Mouse (Mus musculus): Measurements from ENCODE around the gene Tnfrsf1a. TPM values are rescaled to one million over a fixed set of nuclear protein-coding genes. Genes with fewer than 3 reads are reported as not detected.
A peak's percentile ranks its signal among the peaks of the same experiment; 100 is the strongest.

The Tnfrsf1a gene
- polyA plus RNA-seq, 1 experiment from 2014 or later: 67.6 TPM

DNA sequence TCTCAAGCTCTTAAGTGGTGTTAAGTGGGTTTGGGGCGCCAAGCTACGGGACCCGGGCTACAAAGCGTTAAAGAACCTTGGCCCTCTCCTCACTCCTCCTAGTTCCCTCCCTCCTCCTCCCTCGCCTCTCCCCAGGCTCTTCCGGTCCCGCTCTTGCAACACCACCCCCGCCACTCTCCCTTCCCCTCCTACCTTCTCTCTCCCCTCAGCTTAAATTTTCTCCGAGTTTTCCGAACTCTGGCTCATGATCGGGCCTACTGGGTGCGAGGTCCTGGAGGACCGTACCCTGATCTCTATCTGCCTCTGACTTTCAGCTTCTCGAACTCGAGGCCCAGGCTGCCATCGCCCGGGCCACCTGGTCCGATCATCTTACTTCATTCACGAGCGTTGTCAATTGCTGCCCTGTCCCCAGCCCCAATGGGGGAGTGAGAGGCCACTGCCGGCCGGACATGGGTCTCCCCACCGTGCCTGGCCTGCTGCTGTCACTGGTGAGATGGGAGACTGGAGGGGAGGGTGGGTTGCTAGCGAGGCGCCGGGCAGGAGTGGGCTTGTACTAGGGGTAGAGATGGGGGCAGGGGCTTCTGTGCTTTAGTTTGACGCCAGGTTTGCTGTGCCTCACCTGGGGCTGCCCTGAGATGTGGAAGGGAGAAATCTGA, 541 bp downstream of the Tnfrsf1a start:
- Histone ChIP-seq H3K27me3 (replicated peaks) (no peaks in the 10 kb centered on the region), H3K9ac (peak overlapping the region; percentile 85), H3K9me3 (no peaks in the 10 kb centered on the region), H3K4me2 (peak overlapping the region; percentile 77), H3K27ac (peak overlapping the region; percentile 91), H3K4me3 (replicated peaks) (peak overlapping the region; percentile 76), H3K36me3 (no peaks in the 10 kb centered on the region), H3K4me1 (peaks cover 46% of the 10 kb centered on the region)
- peak; percentile 71 for ATAC-seq (ENCODE audit: insufficient read depth, low FRiP score, low read depth)
- 0% methylated on average over 26 of the region's 27 CpGs for WGBS

DNA sequence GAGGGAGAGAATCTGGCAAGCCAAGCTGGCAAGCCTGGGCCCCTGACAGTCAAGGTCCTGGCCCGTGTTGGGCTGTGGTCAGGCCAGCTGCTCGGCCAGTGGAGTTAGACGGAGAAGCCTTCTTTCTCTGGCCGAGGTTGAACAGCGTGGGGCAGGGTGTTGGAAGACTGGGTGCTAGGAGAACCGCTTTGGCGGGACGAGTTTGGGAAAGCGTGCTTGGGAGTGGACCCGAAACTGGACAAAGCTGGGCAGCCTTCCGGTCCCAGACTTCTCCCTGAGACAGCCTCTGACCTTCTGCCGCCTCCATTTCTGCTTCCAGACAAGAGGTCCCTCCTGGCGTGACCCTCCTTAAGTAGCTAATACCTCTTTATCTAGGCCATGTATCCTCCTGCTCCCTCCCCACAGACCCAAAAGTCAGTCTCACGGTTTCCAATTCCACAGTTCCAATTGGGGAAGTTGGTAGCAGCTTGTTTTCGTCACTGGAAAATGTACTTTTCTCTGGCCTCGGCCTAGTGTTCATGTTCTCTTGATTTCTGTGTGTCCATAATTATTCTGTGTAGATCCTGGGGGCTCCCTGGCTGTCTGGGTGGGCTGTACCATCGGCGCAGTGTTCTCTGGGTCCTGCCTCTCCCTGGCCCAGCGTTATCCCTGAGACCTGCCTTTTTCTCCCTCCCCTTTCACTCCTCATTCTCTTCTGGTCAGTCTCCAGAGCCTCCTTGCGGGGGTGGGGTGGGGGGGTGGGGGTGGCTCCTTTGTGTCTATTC, 1.3 kb downstream of the Tnfrsf1a start:
- no peaks in the 10 kb centered on the region for H3K9me3 ChIP-seq
- 2% methylated on average over 20 of the region's 20 CpGs for WGBS
- H3K4me2 ChIP-seq: peak overlapping the region; percentile 77
- peak; percentile 11; the same call in 1 of the 2 replicates for ATAC-seq (ENCODE audit: insufficient read depth, low FRiP score, low read depth)
- peak overlapping the region; percentile 85 for H3K9ac ChIP-seq
- peak overlapping the region; percentile 76 for H3K4me3 ChIP-seq (replicated peaks)
- H3K36me3 ChIP-seq: no peaks in the 10 kb centered on the region
- H3K27ac ChIP-seq: peak overlapping the region; percentile 91
- no peaks in the 10 kb centered on the region for H3K27me3 ChIP-seq (replicated peaks)
- H3K4me1 ChIP-seq: peaks cover 53% of the 10 kb centered on the region

DNA sequence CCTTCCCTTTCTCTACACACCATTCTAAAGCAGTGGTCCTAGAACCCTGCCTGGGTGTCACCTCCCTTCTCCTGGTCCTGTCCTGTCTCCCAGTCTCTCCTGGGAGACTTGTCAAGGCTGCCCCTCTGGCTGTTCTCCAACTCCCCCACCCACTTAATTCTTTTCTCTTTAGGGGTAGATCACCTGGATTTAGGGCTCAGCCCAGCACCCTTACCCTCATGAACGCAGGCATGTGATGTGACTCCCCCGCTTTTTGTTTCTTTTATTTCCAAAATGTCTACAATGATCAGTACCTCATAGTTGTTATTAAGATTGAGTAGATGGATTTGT, 1.8 kb downstream of the Tnfrsf1a start:
- Histone ChIP-seq H3K4me3 (replicated peaks) (peak overlapping the region; percentile 76), H3K9me3 (no peaks in the 10 kb centered on the region), H3K9ac (no peak overlapping the region; the same call in 1 of the 2 replicates), H3K4me2 (peak overlapping the region; percentile 77), H3K36me3 (no peaks in the 10 kb centered on the region), H3K27ac (peak overlapping the region; percentile 91; the same call in 1 of the 2 replicates), H3K4me1 (peaks cover 58% of the 10 kb centered on the region), H3K27me3 (replicated peaks) (no peaks in the 10 kb centered on the region)
- no peak for ATAC-seq (ENCODE audit: insufficient read depth, low FRiP score, low read depth)
- WGBS: 75% methylated on average over 2 of the region's 2 CpGs

DNA sequence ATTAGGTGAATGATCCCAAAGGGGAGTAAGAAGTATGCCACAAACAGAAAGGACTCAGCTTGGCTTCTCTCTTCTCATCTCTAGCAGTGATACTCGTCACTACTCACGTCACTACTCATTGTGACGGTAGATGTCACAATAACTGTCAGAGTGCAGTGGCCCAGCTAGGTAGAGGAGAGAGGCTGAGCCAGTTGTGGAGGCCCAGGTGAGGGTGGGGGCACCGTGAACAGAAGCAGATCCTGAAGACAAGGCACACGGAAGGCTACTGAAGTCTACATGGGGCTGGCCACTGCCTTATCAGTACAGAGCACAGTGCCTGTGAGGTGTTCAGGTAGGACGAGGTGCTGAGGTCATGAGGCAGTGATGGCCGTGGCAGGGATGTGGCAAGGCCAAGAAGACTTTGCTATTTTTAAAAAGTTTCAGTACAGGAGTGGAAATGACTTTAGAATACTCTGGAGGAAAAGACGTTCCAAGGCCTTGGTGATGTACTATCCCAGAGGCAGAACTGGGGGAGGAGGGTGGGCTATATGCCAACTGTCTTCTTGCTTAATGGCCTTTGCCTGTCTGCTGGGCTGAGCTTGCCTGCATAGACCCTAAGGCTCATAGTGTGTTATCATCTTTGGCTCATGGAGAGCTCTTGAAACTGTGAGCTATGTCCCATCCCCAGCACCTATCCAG, 2.3 kb downstream of the Tnfrsf1a start:
- Histone ChIP-seq H3K36me3 (no peaks in the 10 kb centered on the region), H3K9me3 (no peaks in the 10 kb centered on the region), H3K4me1 (peaks cover 64% of the 10 kb centered on the region), H3K4me3 (replicated peaks) (peak overlapping the region; percentile 16), H3K9ac (no peak overlapping the region), H3K27ac (peak overlapping the region; percentile 52), H3K4me2 (peak overlapping the region; percentile 77), H3K27me3 (replicated peaks) (no peaks in the 10 kb centered on the region)
- no peak for ATAC-seq (ENCODE audit: insufficient read depth, low FRiP score, low read depth)
- 57% methylated on average over 8 of the region's 8 CpGs for WGBS

DNA sequence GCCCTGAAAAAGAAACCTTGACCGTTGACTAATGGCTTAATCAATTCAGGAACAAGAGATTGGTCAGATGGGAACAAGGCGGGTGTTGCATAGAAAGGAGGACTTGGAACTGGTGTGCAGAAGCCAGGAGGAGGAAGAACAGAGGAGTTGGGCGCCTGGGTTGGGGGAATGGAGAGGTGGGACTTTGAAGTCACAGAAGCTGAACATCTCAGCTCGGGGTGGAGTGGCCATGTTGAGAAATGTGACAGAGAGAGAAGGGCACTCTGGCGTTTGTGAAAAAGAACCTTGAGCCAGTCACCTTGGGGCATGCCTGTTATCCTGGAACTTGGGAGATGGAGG, 2.9 kb downstream of the Tnfrsf1a start:
- no peaks in the 10 kb centered on the region for H3K27me3 ChIP-seq (replicated peaks)
- H3K4me1 ChIP-seq: peaks cover 66% of the 10 kb centered on the region
- 62% methylated on average over 5 of the region's 5 CpGs for WGBS
- no peak for ATAC-seq (ENCODE audit: insufficient read depth, low FRiP score, low read depth)
- peak overlapping the region; percentile 77 for H3K4me2 ChIP-seq
- H3K9ac ChIP-seq: no peak overlapping the region
- H3K4me3 ChIP-seq (replicated peaks): peak overlapping the region; percentile 16
- no peaks in the 10 kb centered on the region for H3K9me3 ChIP-seq
- H3K36me3 ChIP-seq: peaks cover under 1% of the 10 kb centered on the region; the same call in 1 of the 2 replicates
- no peak overlapping the region for H3K27ac ChIP-seq

DNA sequence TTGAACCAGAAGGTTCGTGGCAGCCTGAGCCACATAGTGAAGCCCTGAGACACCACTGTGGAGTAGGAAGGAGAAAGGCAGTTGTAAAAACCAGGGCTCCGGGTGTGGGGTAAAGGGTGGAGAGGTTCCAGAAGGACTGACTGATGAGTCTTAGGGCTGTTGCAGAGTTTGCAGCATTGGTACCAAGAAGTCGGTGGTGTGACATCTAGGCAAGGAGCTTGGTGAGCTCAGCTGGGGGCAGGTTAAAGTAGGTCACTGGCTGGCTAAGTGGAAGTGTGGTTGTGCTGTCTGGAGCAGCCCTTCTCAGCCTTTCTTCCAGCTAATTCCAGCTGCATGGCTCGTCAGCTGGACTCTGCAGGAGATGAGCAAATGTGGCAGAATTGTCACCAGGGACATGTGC, 3.6 kb downstream of the Tnfrsf1a start:
- 59% methylated on average over 4 of the region's 4 CpGs for WGBS
- no peak for ATAC-seq (ENCODE audit: insufficient read depth, low FRiP score, low read depth)
- no peak overlapping the region for H3K9ac ChIP-seq
- no peaks in the 10 kb centered on the region for H3K27me3 ChIP-seq (replicated peaks)
- H3K4me2 ChIP-seq: peak overlapping the region; percentile 77; the same call in 1 of the 2 replicates
- H3K9me3 ChIP-seq: no peaks in the 10 kb centered on the region
- no peak overlapping the region for H3K27ac ChIP-seq
- H3K4me3 ChIP-seq (replicated peaks): no peak overlapping the region
- peaks cover 66% of the 10 kb centered on the region for H3K4me1 ChIP-seq
- peaks cover 8% of the 10 kb centered on the region for H3K36me3 ChIP-seq

DNA sequence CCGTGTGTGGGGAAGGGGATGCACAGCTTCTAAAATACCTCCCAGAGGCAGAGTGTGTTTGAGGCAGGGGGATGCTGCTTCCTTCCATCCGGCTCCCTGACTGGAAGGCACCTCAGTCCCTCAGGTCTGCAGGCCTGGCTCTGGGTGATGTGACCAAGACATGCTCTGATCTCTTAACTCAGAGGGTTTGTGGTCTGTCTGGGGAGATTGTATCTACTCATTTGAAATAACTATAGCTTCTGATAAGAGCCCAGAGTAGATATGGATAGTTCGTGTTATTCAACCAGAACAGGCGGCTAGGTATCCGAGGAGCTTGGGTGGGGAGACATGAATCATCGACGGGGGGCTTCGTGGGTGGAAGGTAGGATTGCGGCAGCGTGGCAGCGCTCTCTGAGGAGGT, 4.1 kb downstream of the Tnfrsf1a start:
- Histone ChIP-seq H3K4me3 (replicated peaks) (no peak overlapping the region), H3K9ac (no peak overlapping the region), H3K36me3 (peaks cover 12% of the 10 kb centered on the region), H3K27me3 (replicated peaks) (no peaks in the 10 kb centered on the region), H3K27ac (0 out of 2 replicates have a peak overlapping the region, but pooled peaks have one; percentile 70), H3K9me3 (no peaks in the 10 kb centered on the region), H3K4me2 (peak overlapping the region; percentile 41; the same call in 1 of the 2 replicates), H3K4me1 (peaks cover 66% of the 10 kb centered on the region)
- ATAC-seq (ENCODE audit: insufficient read depth, low FRiP score, low read depth): no peak
- WGBS: 82% methylated on average over 11 of the region's 11 CpGs

DNA sequence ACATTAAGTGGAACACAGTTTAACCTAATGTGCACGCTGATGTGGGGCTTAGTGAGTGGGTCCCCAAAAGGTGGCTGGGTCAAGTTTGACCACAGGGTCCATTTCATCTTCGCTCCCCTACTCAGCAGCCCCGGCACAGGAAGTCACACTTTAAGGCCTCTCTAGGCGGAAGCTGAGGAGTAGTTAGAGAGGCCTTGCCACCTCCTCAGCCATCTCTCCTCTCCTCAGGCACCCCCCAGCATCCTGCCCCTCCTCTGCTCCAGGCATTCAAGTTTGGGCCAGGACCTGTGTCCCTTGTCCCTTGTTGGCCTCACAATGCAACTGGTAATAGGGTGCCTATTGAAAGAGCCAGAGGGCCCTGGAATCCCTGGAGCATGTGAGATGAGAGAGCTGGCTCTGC, 4.5 kb downstream of the Tnfrsf1a start:
- WGBS: 72% methylated on average over 4 of the region's 4 CpGs
- ATAC-seq (ENCODE audit: insufficient read depth, low FRiP score, low read depth): no peak
- Histone ChIP-seq H3K27ac (peak overlapping the region; percentile 70), H3K4me1 (peaks cover 65% of the 10 kb centered on the region), H3K9me3 (no peaks in the 10 kb centered on the region), H3K4me2 (peak overlapping the region; percentile 41), H3K36me3 (peaks cover 15% of the 10 kb centered on the region), H3K9ac (no peak overlapping the region), H3K27me3 (replicated peaks) (no peaks in the 10 kb centered on the region), H3K4me3 (replicated peaks) (no peak overlapping the region)

DNA sequence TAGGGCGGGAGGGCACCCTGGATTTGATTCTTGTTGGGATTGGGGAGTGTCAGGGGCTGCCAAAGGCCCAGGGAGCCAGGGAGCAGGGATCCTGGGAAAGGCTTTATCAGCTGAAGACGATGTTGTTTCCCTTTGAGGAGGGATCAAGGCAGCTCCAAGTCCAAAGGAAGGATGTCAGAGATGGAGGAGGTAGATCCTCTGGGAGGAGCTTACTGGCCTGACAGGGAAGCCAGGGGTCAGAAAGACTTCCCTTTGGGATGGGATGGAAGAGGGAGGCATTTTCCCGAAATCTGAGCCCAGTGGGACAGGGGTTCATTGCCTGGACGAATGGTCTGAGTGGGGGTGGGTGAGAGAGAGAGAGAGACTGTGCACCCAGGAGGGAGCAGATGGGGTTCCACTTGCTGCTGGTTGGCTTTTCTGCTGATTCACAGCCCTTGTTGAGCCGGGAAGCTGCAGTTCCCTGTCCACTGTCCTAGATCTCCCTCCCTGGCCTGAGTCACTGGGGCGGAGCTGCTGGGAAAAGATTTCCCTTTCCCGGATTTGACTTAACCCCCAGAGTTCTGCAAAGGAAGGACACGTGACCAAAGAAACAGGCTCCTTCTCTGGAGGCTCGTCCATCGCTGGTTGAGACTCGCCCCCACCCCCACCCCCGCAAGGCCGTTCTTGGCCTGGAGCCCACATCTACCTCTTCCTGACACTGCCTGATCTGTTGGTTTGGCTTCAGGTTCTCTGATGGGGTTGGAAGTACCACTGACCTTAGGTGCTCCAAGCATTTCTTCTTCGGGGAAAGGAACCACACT, 5.4 kb downstream of the Tnfrsf1a start:
- H3K27ac ChIP-seq: peak overlapping the region; percentile 70
- no peak overlapping the region for H3K9ac ChIP-seq
- WGBS: 9% methylated on average over 14 of the region's 14 CpGs
- H3K4me1 ChIP-seq: peaks cover 59% of the 10 kb centered on the region
- H3K4me2 ChIP-seq: peak overlapping the region; percentile 41
- H3K9me3 ChIP-seq: no peaks in the 10 kb centered on the region
- no peaks in the 10 kb centered on the region for H3K27me3 ChIP-seq (replicated peaks)
- 0 out of 2 replicates have a peak, but pooled peaks have one; percentile 36 for ATAC-seq (ENCODE audit: insufficient read depth, low FRiP score, low read depth)
- H3K4me3 ChIP-seq (replicated peaks): 0 out of 2 replicates have a peak overlapping the region, but pooled peaks have one; percentile 8
- peaks cover 23% of the 10 kb centered on the region for H3K36me3 ChIP-seq

DNA sequence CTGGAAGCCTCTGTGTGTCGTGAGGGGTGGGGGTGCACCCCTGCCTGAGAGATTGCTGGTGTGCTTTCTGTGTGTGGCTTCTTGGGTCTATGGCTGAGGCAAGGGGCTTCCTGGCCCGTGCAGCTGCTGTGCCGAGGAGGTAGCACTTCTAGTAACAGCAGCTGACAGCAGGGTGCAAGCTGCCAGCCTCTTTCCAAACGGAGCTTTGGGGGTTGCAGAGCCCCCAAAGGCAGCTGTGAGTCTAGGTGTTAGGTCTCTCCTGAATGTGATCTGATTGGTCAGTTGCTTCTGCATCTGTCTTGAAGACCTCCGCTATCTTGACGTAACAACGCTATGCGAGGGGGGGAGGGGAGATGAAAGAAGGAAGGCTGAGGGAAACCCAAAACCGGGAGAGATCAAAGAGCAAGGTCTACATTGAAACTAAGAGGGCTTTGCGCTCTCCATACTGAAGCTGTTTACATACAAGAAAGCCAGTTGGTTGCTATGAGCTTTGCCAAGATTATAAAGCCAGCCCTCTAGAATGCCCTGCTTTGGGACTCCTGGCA, 6.1 kb downstream of the Tnfrsf1a start:
- 9% methylated on average over 10 of the region's 10 CpGs for WGBS
- no peak overlapping the region for H3K9ac ChIP-seq
- 0 out of 2 replicates have a peak overlapping the region, but pooled peaks have one; percentile 6 for H3K4me3 ChIP-seq (replicated peaks)
- H3K4me1 ChIP-seq: peaks cover 59% of the 10 kb centered on the region
- H3K4me2 ChIP-seq: peak overlapping the region; percentile 41
- H3K9me3 ChIP-seq: no peaks in the 10 kb centered on the region
- 0 out of 2 replicates have a peak overlapping the region, but pooled peaks have one; percentile 70 for H3K27ac ChIP-seq
- no peak for ATAC-seq (ENCODE audit: insufficient read depth, low FRiP score, low read depth)
- H3K36me3 ChIP-seq: peaks cover 23% of the 10 kb centered on the region
- H3K27me3 ChIP-seq (replicated peaks): no peaks in the 10 kb centered on the region

DNA sequence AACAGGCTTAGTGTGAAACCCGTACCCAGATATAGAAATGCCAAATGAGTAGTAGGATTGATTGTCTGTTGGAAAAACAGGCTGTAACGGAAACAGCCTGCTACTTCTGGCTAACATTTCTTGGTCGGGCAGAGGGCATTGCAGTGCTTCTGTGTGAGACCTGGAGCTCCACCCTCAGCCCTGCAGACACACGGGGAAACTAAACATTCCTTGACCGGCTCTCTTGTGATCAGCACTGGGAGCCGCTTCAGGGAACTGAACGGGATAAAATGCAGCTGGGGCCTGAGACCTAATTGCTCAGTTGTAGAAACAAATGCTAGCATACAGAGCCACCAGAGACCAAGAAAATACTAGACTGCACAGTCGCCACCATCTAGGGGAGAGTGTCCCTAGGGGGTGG, 7.1 kb downstream of the Tnfrsf1a start:
- Histone ChIP-seq H3K27ac (0 out of 2 replicates have a peak overlapping the region, but pooled peaks have one; percentile 26), H3K36me3 (peaks cover 25% of the 10 kb centered on the region), H3K4me3 (replicated peaks) (no peak overlapping the region), H3K4me2 (no peak overlapping the region), H3K9me3 (no peaks in the 10 kb centered on the region), H3K27me3 (replicated peaks) (no peaks in the 10 kb centered on the region), H3K9ac (no peak overlapping the region), H3K4me1 (peaks cover 56% of the 10 kb centered on the region)
- 17% methylated on average over 8 of the region's 8 CpGs for WGBS
- no peak for ATAC-seq (ENCODE audit: insufficient read depth, low FRiP score, low read depth)

All from stomach, embryonic 15.5 days (tissue).